Mouse (Mus musculus): ENCODE measurements around the gene Utp15. TPM values are rescaled to one million over a fixed set of nuclear protein-coding genes. Genes with fewer than 3 reads are reported as not detected.

Utp15 gene
- total RNA-seq, 2 experiments from 2014 or later = 18.0 to 20.1 TPM

- DNase-seq = no peak
Measured at GRCm38 (mm10) chr13:98254921-98255320, 7.9 kb downstream of the Utp15 start.

DNA sequence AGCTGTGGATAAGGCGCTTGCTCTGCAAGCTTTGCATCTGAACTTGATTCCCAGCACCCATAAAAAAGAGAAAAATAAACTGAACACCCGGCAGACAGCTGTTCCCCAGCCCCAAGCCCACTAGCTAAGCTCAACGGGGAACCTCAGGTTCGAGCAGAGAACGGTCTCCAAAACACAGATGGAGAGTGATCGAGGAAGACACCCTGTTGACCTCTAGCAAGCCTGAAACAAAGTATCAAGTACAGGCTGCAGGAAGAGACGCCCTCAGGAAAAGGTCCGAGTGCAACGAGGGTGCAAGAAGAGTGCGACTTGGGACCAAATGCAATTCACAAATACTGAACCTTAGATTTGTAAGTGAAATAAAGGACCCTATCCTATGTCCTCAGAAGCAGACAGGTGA lies 13.2 kb downstream of the Utp15 start:
- no peak for DNase-seq

DNA sequence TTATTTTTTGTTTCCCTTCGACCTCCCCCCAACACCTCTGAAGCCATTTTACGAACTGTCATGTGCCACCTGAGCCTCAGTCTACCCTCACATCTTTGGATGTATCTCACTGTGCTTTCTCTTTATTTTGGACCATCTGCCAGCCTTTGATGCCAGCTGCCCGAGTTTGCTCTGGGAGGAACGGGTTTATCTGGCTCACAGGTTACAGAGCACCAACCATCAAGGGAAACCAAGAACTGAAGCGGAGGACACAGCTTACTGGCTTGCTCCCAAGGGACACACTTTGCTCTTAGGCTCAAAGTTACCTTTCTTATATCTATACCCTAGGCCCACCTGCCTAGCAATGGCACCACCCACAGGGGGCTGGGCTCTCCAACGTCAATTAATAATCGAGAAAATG lies 17.5 kb downstream of the Utp15 start:
- DNase-seq = no peak

- DNase-seq = no peak
Measured at GRCm38 (mm10) chr13:98244571-98245350, 18.1 kb downstream of the Utp15 start.

- peak; percentile 58 to 65 for DNase-seq
Measured at GRCm38 (mm10) chr13:98241531-98242282, 21.1 kb downstream of the Utp15 start.

DNA sequence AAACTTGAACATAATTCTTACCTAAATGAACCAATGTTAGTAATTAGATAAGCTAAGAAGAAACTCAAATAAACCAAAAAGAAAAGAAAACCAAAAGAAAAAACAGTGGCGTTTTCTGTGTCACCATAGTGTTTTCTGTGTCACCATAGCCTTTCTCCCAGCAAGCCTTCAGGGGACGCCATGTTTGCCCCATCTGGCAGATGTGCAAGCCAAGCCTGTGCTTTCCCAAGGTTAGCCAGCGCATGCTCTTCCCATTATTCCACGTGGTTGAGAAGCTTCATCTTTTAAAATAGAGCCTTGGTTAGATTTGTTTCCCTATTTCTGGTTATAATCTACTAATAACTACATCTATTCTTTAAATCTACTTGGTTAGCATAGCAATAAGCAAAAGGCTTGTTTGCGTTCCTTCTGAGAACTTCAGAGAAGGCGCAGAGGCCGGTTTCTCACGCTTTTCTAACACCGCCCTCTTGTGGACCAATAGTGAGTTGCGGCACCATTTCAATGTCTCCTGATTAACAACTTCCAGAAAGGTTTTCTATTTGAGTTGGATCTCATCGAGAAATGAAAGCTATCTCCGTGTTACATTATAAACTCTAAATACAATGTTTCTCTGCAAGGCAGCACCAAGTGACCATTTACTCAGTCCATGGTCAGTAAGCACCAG lies 22.7 kb downstream of the Utp15 start:
- DNase-seq = peak; percentile 72

- DNase-seq = no peak
Measured at GRCm38 (mm10) chr13:98235451-98235850, 27.4 kb downstream of the Utp15 start.

DNA sequence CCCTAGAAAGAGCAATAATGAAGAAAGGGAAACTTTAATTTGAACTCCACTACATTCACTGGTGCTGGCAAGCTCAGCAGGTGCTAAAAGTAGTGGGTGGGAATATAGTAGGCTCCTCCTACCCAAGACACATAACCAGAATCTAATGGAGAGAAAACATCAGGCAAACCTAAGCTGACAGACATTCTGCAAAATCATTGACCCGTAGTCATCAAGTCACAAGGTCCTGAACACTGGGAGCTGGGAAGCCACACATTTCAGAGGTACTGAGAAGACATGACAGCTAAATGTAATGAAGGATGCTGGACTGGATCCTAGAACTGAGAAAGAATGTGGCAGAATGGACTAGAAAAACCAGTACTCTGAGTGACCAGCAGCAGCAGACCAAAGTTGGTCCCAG lies 32.3 kb downstream of the Utp15 start:
- no peak for DNase-seq

- no peak for DNase-seq
Measured at GRCm38 (mm10) chr13:98226225-98226624, 36.6 kb downstream of the Utp15 start.

GRCm38 (mm10) chr13:98222848-98223247 lies 40.0 kb downstream of the Utp15 start:
- peak; percentile 39 to 61 for DNase-seq

DNA sequence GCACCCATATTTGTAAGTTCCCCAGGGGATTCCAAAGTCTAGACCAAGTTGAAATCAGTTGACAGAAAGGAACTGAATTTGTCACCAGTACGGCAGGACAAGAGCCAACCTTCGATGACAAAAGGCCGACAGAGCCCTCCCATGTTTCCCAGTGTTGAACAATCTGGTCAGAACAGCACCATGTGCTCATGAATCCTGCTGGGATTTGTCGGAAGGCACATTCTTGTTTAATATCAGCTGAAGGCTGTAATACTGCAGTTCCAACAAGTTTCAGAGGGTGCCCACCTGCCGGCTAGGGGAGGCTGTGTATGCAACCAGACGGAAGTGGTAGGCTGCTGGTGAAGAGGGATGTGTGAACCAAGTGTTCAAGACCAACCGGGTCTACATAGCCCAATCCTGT lies 52.7 kb downstream of the Utp15 start:
- no peak for DNase-seq

DNA sequence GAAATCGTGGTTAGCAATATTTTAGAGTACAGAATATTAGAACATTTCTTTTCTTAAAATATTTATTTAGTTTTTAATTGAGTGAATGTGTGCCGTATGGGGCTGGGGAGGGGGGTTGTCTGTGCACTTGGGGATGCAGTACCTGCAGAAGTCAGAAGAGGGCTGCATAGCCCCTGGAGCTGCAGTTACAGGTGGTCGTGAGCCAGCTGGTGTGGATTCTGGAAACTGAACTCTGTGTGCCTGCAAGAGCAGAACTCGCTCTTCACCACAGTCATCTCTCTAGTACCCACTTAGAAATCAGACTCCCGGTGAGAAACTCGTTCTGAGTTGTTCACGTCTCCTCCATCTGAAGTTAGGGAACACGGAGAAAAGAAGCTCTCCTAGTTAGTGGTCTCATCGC lies 54.0 kb downstream of the Utp15 start:
- DNase-seq = peak in 1 of 2 experiments; percentile 17

DNA sequence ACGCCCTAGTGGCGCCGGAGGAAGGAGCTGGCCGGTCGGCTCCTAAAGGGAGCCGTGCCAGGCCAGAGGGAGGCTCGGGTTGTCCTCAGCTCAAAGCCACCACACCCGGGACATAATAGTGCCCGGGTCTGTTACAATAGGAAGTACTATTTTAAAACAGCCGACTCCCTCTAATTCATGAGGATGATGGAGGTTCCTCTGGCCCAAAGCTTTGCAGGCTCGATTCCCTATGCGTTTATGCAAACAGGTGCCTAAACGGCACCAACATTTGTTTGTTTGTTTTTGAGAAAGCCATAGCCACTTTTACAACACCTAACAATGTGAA lies 56.3 kb downstream of the Utp15 start:
- DNase-seq = no peak

- DNase-seq = peak; percentile 81 to 87
Measured at GRCm38 (mm10) chr13:98205771-98206545, 56.9 kb downstream of the Utp15 start, which contains the start of gene Arhgef28. TSS of gene Arhgef28 (minus strand) at chr13:98206439.

- no peak for DNase-seq
Measured at GRCm38 (mm10) chr13:98205111-98205510, 57.7 kb downstream of the Utp15 start.

DNA sequence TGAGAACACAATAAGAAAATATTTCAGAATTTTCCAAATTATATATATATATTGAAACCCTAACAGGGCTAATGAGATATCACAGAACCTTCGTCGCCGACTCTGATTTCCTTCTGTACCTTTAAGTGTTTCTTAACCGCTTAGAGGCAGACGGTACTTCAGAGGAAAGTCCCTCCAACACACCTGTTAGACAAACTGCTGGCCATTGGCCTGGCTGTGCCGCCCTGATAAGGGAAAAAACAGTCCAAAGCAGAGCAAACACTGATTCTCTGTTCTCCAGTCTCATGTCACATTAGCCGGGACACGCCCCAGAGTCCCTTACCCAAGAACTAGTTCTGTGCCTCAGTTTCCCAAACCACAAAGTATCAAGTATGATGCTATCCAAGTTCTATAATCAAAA lies 58.5 kb downstream of the Utp15 start:
- DNase-seq = no peak

GRCm38 (mm10) chr13:98201436-98201835 lies 61.4 kb downstream of the Utp15 start:
- DNase-seq = peak in 1 of 2 experiments; percentile 41

Other genes starting within 250 kb of the Utp15 start
- 10 to 100 TPM; 13.7 to 19.4 TPM for gene Arhgef28, start 56.6 kb downstream of the Utp15 start, total RNA-seq (2021)
- 10 to 100 TPM; 21.5 to 25.0 TPM for gene Ankra2, start within 50 bp of the Utp15 start, total RNA-seq (2021)
- gene Gm21976, start 16.8 kb upstream of the Utp15 start, total RNA-seq (2021) = not detected
- gene Btf3, start 54.0 kb upstream of the Utp15 start, total RNA-seq (2021) = 100 to 1,000 TPM; 378 to 399 TPM
- 1 to 10 TPM in 1 of 2 experiments, under 1 TPM in 1; 0.69 to 1.0 TPM for gene Foxd1, start 91.2 kb upstream of the Utp15 start, total RNA-seq (2021)
- gene Gm10320, start 229.0 kb upstream of the Utp15 start, total RNA-seq (2021) = under 1 TPM in 1 of 2 experiments, not detected in 1; 0.79 TPM

Measured in adrenal gland, postnatal 36 days (tissue).